Mouse (Mus musculus): Measurements from ENCODE around the gene Lmf1. TPM values are rescaled to one million over a fixed set of nuclear protein-coding genes. Genes with fewer than 3 reads are reported as not detected.

The Lmf1 gene
- polyA plus RNA-seq, 1 experiment from 2014 or later, result 13.4 TPM

- no peaks in the 10 kb centered on the region for H3K9me3 ChIP-seq (replicated peaks; ENCODE audit: control insufficient read depth, low read length)
- H3K36me3 ChIP-seq (ENCODE audit: control insufficient read depth, insufficient read depth), result no peaks in the 10 kb centered on the region; the same call in 1 of the 2 replicates
Measured at GRCm38 (mm10) chr17:25590985-25591384, 12.1 kb downstream of the Lmf1 start.

DNA sequence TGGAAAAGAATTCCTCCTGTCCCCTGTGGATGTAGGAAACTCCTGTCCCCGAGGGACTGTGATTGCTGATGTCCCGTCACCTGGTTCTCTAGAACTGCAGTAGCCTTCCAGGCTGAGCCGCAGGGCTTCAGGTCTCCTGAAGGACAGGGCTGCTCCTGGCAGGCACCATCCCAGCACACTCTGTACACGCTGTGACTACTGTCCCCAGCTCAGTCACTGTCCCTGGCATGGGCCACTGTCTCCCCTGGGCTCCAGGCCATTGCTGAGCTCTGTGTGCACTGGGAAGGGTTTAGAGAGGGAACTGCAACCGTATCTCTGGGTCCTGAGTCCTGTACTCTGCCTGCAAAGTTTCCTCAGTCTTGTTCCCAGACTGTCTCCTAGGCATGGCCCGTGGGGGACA, 13.5 kb downstream of the Lmf1 start:
- WGBS (ENCODE audit: insufficient replicate concordance), result 60% methylated on average over 6 of the region's 6 CpGs

More at GRCm38 (mm10) chr17:25590985-25591384, 12.1 kb downstream of the Lmf1 start:
- Histone ChIP-seq H3K4me3 (ENCODE audit: low read depth, low read length) (no peak overlapping the region), H3K9ac (ENCODE audit: low read depth, low read length) (no peak overlapping the region), H3K27ac (ENCODE audit: low read length) (no peak overlapping the region), H3K27me3 (ENCODE audit: control insufficient read depth, insufficient read depth, low read depth, low read length) (no peaks in the 10 kb centered on the region), H3K4me2 (ENCODE audit: low read depth, low read length) (no peak overlapping the region), H3K4me1 (ENCODE audit: control insufficient read depth, low read depth, low read length) (no peaks in the 10 kb centered on the region)
- 70% methylated on average over 4 of the region's 4 CpGs for WGBS (ENCODE audit: insufficient replicate concordance)
- no peak for ATAC-seq (ENCODE audit: low read depth)

GRCm38 (mm10) chr17:25593411-25594261, 14.8 kb downstream of the Lmf1 start:
- no peak overlapping the region for H3K4me2 ChIP-seq (ENCODE audit: low read depth, low read length)
- H3K4me1 ChIP-seq (ENCODE audit: control insufficient read depth, low read depth, low read length), result no peaks in the 10 kb centered on the region
- no peaks in the 10 kb centered on the region; the same call in 1 of the 2 replicates for H3K36me3 ChIP-seq (ENCODE audit: control insufficient read depth, insufficient read depth)
- H3K27me3 ChIP-seq (ENCODE audit: control insufficient read depth, insufficient read depth, low read depth, low read length), result no peaks in the 10 kb centered on the region
- WGBS (ENCODE audit: insufficient replicate concordance), result 70% methylated on average over 22 of the region's 22 CpGs
- H3K9ac ChIP-seq (ENCODE audit: low read depth, low read length), result no peak overlapping the region
- no peaks in the 10 kb centered on the region for H3K9me3 ChIP-seq (replicated peaks; ENCODE audit: control insufficient read depth, low read length)
- ATAC-seq (ENCODE audit: low read depth), result no peak
- H3K4me3 ChIP-seq (ENCODE audit: low read depth, low read length), result no peak overlapping the region
- H3K27ac ChIP-seq (ENCODE audit: low read length), result no peak overlapping the region

More for the DNA sequence above, 13.5 kb downstream of the Lmf1 start:
- H3K36me3 ChIP-seq (ENCODE audit: control insufficient read depth, insufficient read depth), result no peaks in the 10 kb centered on the region; the same call in 1 of the 2 replicates
- H3K9me3 ChIP-seq (replicated peaks; ENCODE audit: control insufficient read depth, low read length), result no peaks in the 10 kb centered on the region
- H3K27me3 ChIP-seq (ENCODE audit: control insufficient read depth, insufficient read depth, low read depth, low read length), result no peaks in the 10 kb centered on the region
- no peaks in the 10 kb centered on the region for H3K4me1 ChIP-seq (ENCODE audit: control insufficient read depth, low read depth, low read length)
- H3K4me2 ChIP-seq (ENCODE audit: low read depth, low read length), result no peak overlapping the region
- H3K4me3 ChIP-seq (ENCODE audit: low read depth, low read length), result no peak overlapping the region
- no peak overlapping the region for H3K27ac ChIP-seq (ENCODE audit: low read length)
- no peak overlapping the region for H3K9ac ChIP-seq (ENCODE audit: low read depth, low read length)
- no peak for ATAC-seq (ENCODE audit: low read depth)

DNA sequence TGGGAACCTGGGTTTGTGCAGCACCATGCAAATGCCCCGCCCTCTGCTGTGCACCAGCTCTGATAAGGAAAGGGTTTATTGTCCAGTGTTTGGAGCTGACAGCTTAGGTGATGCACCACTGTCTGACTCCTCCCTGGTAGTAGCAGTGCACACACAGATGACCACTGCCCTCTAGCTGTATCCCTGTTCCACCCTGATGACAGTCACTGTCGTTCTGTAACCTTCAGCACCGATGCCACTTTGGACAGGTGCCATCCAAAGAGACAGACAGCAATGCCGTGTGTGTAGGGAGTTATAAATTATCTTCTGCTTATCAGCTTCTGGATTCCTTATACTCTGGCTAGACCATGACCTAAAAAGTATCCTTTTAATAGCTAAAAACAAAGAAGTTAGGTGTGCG, 16.6 kb downstream of the Lmf1 start:
- ATAC-seq (ENCODE audit: low read depth), result no peak
- no peaks in the 10 kb centered on the region for H3K4me1 ChIP-seq (ENCODE audit: control insufficient read depth, low read depth, low read length)
- H3K36me3 ChIP-seq (ENCODE audit: control insufficient read depth, insufficient read depth), result no peaks in the 10 kb centered on the region
- no peaks in the 10 kb centered on the region for H3K27me3 ChIP-seq (ENCODE audit: control insufficient read depth, insufficient read depth, low read depth, low read length)
- no peaks in the 10 kb centered on the region for H3K9me3 ChIP-seq (replicated peaks; ENCODE audit: control insufficient read depth, low read length)
- H3K9ac ChIP-seq (ENCODE audit: low read depth, low read length), result no peak overlapping the region
- H3K4me3 ChIP-seq (ENCODE audit: low read depth, low read length), result no peak overlapping the region
- 64% methylated on average over 5 of the region's 5 CpGs for WGBS (ENCODE audit: insufficient replicate concordance)
- H3K27ac ChIP-seq (ENCODE audit: low read length), result no peak overlapping the region
- no peak overlapping the region for H3K4me2 ChIP-seq (ENCODE audit: low read depth, low read length)

DNA sequence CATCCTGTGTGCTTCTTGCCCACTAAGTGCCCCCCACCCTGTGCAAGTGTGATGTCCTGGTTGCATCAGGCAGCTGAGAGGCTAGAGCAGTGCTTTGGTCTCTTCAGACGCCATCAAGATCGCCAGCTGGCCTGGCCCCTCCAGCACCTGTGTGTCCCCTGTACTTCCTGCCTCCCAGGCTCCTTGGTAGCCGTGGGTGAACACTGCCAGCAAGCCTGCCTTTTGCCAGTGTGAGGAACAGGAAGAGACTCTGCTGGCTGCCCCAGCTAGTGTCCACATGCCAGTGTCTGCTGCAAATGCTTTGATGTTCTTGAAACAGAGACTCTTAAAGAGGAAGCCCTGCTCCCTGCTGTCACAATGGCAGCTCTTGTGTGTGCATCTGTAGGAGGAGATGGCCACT, 18.7 kb downstream of the Lmf1 start:
- Histone ChIP-seq H3K4me1 (ENCODE audit: control insufficient read depth, low read depth, low read length) (no peaks in the 10 kb centered on the region), H3K36me3 (ENCODE audit: control insufficient read depth, insufficient read depth) (no peaks in the 10 kb centered on the region), H3K27me3 (ENCODE audit: control insufficient read depth, insufficient read depth, low read depth, low read length) (no peaks in the 10 kb centered on the region), H3K4me2 (ENCODE audit: low read depth, low read length) (no peak overlapping the region), H3K4me3 (ENCODE audit: low read depth, low read length) (no peak overlapping the region), H3K9me3 (replicated peaks; ENCODE audit: control insufficient read depth, low read length) (no peaks in the 10 kb centered on the region), H3K27ac (ENCODE audit: low read length) (no peak overlapping the region), H3K9ac (ENCODE audit: low read depth, low read length) (no peak overlapping the region)
- WGBS (ENCODE audit: insufficient replicate concordance), result 49% methylated on average over 3 of the region's 3 CpGs
- no peak for ATAC-seq (ENCODE audit: low read depth)

GRCm38 (mm10) chr17:25602366-25602765, 23.5 kb downstream of the Lmf1 start:
- no peak overlapping the region for H3K9ac ChIP-seq (ENCODE audit: low read depth, low read length)
- H3K9me3 ChIP-seq (replicated peaks; ENCODE audit: control insufficient read depth, low read length), result no peaks in the 10 kb centered on the region
- no peak for ATAC-seq (ENCODE audit: low read depth)
- H3K27me3 ChIP-seq (ENCODE audit: control insufficient read depth, insufficient read depth, low read depth, low read length), result no peaks in the 10 kb centered on the region
- H3K4me3 ChIP-seq (ENCODE audit: low read depth, low read length), result no peak overlapping the region
- no peak overlapping the region for H3K4me2 ChIP-seq (ENCODE audit: low read depth, low read length)
- no peaks in the 10 kb centered on the region for H3K4me1 ChIP-seq (ENCODE audit: control insufficient read depth, low read depth, low read length)
- 39% methylated on average over 8 of the region's 8 CpGs for WGBS (ENCODE audit: insufficient replicate concordance)
- no peaks in the 10 kb centered on the region for H3K36me3 ChIP-seq (ENCODE audit: control insufficient read depth, insufficient read depth)
- H3K27ac ChIP-seq (ENCODE audit: low read length), result no peak overlapping the region

DNA sequence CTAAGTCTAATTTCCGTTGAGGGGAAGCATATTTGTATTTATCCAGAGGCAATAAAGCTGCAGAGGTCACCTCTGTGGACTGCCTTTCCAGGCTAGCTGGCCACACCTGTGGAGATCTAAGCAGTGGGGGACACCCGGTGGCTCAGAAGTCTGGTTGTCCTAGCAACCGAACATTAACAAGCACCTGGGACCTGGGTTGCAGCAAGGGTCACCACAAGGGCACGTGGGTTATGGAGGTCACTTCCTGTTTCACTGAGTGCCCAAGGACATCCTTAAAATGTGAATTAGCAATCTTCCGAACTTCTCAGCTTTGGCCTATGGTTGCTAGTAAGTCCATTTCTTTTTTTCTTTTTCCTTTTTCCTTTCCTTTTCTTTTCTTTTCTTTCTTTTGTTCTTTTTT, 25.3 kb downstream of the Lmf1 start:
- H3K9me3 ChIP-seq (replicated peaks; ENCODE audit: control insufficient read depth, low read length), result no peaks in the 10 kb centered on the region
- WGBS (ENCODE audit: insufficient replicate concordance), result 34% methylated on average over 5 of the region's 5 CpGs
- H3K9ac ChIP-seq (ENCODE audit: low read depth, low read length), result no peak overlapping the region
- no peaks in the 10 kb centered on the region for H3K36me3 ChIP-seq (ENCODE audit: control insufficient read depth, insufficient read depth)
- ATAC-seq (ENCODE audit: low read depth), result no peak
- H3K4me2 ChIP-seq (ENCODE audit: low read depth, low read length), result no peak overlapping the region
- H3K27ac ChIP-seq (ENCODE audit: low read length), result no peak overlapping the region
- no peaks in the 10 kb centered on the region for H3K4me1 ChIP-seq (ENCODE audit: control insufficient read depth, low read depth, low read length)
- no peak overlapping the region for H3K4me3 ChIP-seq (ENCODE audit: low read depth, low read length)
- H3K27me3 ChIP-seq (ENCODE audit: control insufficient read depth, insufficient read depth, low read depth, low read length), result no peaks in the 10 kb centered on the region

GRCm38 (mm10) chr17:25608137-25608785, 29.4 kb downstream of the Lmf1 start:
- no peak for ATAC-seq (ENCODE audit: low read depth)
- H3K4me2 ChIP-seq (ENCODE audit: low read depth, low read length), result no peak overlapping the region
- H3K27me3 ChIP-seq (ENCODE audit: control insufficient read depth, insufficient read depth, low read depth, low read length), result no peaks in the 10 kb centered on the region
- H3K9me3 ChIP-seq (replicated peaks; ENCODE audit: control insufficient read depth, low read length), result no peaks in the 10 kb centered on the region
- no peak overlapping the region for H3K27ac ChIP-seq (ENCODE audit: low read length)
- WGBS (ENCODE audit: insufficient replicate concordance), result 71% methylated on average over 11 of the region's 11 CpGs
- no peaks in the 10 kb centered on the region for H3K4me1 ChIP-seq (ENCODE audit: control insufficient read depth, low read depth, low read length)
- H3K36me3 ChIP-seq (ENCODE audit: control insufficient read depth, insufficient read depth), result no peaks in the 10 kb centered on the region
- H3K9ac ChIP-seq (ENCODE audit: low read depth, low read length), result no peak overlapping the region
- H3K4me3 ChIP-seq (ENCODE audit: low read depth, low read length), result no peak overlapping the region

Data from liver, embryonic 16.5 days (tissue).